Mouse (Mus musculus): ENCODE results near the gene Ms4a8a.
"Not testable (repeated sequence)": the region's sequence is repeated elsewhere in the genome, so short reads cannot be mapped to it uniquely, and the experiment has no call there.

Ms4a8a gene

GRCm38 (mm10) chr19:11080934-11081333 lies at the start of gene Ms4a8a:
Gene Ms4a8a, minus strand, starts transcription at chr19:11081102.
- DNase-seq (ENCODE audit: low spot score), result no peak

GRCm38 (mm10) chr19:11129702-11130101 lies 48.8 kb upstream of the Ms4a8a start:
- no peak for DNase-seq (ENCODE audit: low spot score)

- peak; percentile 13 for DNase-seq (ENCODE audit: low spot score)
Measured at GRCm38 (mm10) chr19:11121016-11121420, 40.1 kb upstream of the Ms4a8a start.

- no peak for DNase-seq (ENCODE audit: low spot score)
Measured at GRCm38 (mm10) chr19:11119338-11119737, 38.4 kb upstream of the Ms4a8a start.

- peak; percentile 1 for DNase-seq (ENCODE audit: low spot score)
Measured at GRCm38 (mm10) chr19:11107746-11108145, 26.8 kb upstream of the Ms4a8a start.

GRCm38 (mm10) chr19:11101880-11102279 lies 21.0 kb upstream of the Ms4a8a start:
- no peak for DNase-seq (ENCODE audit: low spot score)

- no peak for DNase-seq (ENCODE audit: low spot score)
Measured at GRCm38 (mm10) chr19:11098401-11098800, 17.5 kb upstream of the Ms4a8a start.

GRCm38 (mm10) chr19:11092131-11092530 lies 11.2 kb upstream of the Ms4a8a start:
- DNase-seq (ENCODE audit: low spot score), result not testable (repeated sequence)

GRCm38 (mm10) chr19:11070364-11070763 lies 10.5 kb downstream of the Ms4a8a start:
- DNase-seq (ENCODE audit: low spot score), result no peak

GRCm38 (mm10) chr19:11065202-11065875 lies 15.6 kb downstream of the Ms4a8a start:
- no peak for DNase-seq (ENCODE audit: low spot score)

GRCm38 (mm10) chr19:11060900-11061299 lies 20.0 kb downstream of the Ms4a8a start:
- no peak for DNase-seq (ENCODE audit: low spot score)

GRCm38 (mm10) chr19:11059967-11060366 lies 20.9 kb downstream of the Ms4a8a start:
- no peak for DNase-seq (ENCODE audit: low spot score)

- not testable (repeated sequence) for DNase-seq (ENCODE audit: low spot score)
Measured at GRCm38 (mm10) chr19:11055700-11056099, 25.2 kb downstream of the Ms4a8a start.

GRCm38 (mm10) chr19:11053277-11053676 lies 27.6 kb downstream of the Ms4a8a start:
- no peak for DNase-seq (ENCODE audit: low spot score)

GRCm38 (mm10) chr19:11052877-11053276 lies 28.0 kb downstream of the Ms4a8a start:
- no peak for DNase-seq (ENCODE audit: low spot score)

GRCm38 (mm10) chr19:11050286-11050685 lies 30.6 kb downstream of the Ms4a8a start:
- no peak for DNase-seq (ENCODE audit: low spot score)

- DNase-seq (ENCODE audit: low spot score), result no peak
Measured at GRCm38 (mm10) chr19:11049426-11049825, 31.5 kb downstream of the Ms4a8a start.

- no peak for DNase-seq (ENCODE audit: low spot score)
Measured at GRCm38 (mm10) chr19:11048503-11048902, 32.4 kb downstream of the Ms4a8a start.

- DNase-seq (ENCODE audit: low spot score), result no peak
Measured at GRCm38 (mm10) chr19:11048009-11048408, 32.9 kb downstream of the Ms4a8a start.

GRCm38 (mm10) chr19:11044996-11045711 lies 35.7 kb downstream of the Ms4a8a start:
- no peak for DNase-seq (ENCODE audit: low spot score)

- DNase-seq (ENCODE audit: low spot score), result no peak
Measured at GRCm38 (mm10) chr19:11044671-11044995, 36.3 kb downstream of the Ms4a8a start.

GRCm38 (mm10) chr19:11037570-11037969 lies 43.3 kb downstream of the Ms4a8a start:
- DNase-seq (ENCODE audit: low spot score), result no peak

GRCm38 (mm10) chr19:11022382-11022781 lies 58.5 kb downstream of the Ms4a8a start:
- no peak for DNase-seq (ENCODE audit: low spot score)

GRCm38 (mm10) chr19:11017891-11018290 lies 63.0 kb downstream of the Ms4a8a start, which contains the start of gene Ms4a18:
Gene Ms4a18, minus strand, starts transcription at chr19:11018031.
- no peak for DNase-seq (ENCODE audit: low spot score)
